Mouse (Mus musculus) forebrain, embryonic 13.5 days (tissue): ENCODE results near the gene Utf1. TPM values are rescaled to one million over a fixed set of nuclear protein-coding genes. Genes with fewer than 3 reads are reported as not detected.

ENCODE experiments used
- ATAC-seq: fragments of 200-750 bp; cut with Nextera tagmentation; 2 replicates; pipeline ENCODE4 v1.8.0; 2017
- H3K27ac ChIP-seq: fragments of 300-500 bp; sonication (generic); 2 replicates; pipeline ENCODE4 v1.5.1; 2015; ENCODE audit warnings: inconsistent platforms, mild to moderate bottlenecking, moderate library complexity
- H3K27me3 ChIP-seq: fragments of 300-500 bp; sonication (generic); 2 replicates; pipeline ENCODE4 v1.6.1; 2015; ENCODE audit warnings: mild to moderate bottlenecking, inconsistent platforms
- H3K36me3 ChIP-seq: fragments of 300-500 bp; sonication (generic); 2 replicates; pipeline ENCODE4 v1.6.1; 2015; ENCODE audit warnings: mild to moderate bottlenecking, inconsistent platforms; ENCODE audit not compliant: poor library complexity, severe bottlenecking
- H3K4me1 ChIP-seq: fragments of 300-500 bp; sonication (generic); 2 replicates; pipeline ENCODE4 v1.6.1; 2015; ENCODE audit warnings: inconsistent platforms
- H3K4me2 ChIP-seq: fragments of 300-500 bp; sonication (generic); 2 replicates; pipeline ENCODE4 v1.6.1; 2015; ENCODE audit warnings: inconsistent platforms, mild to moderate bottlenecking, moderate library complexity
- H3K4me3 ChIP-seq: fragments of 300-500 bp; sonication (generic); 2 replicates; pipeline ENCODE4 v1.5.1; 2015; ENCODE audit warnings: mild to moderate bottlenecking, inconsistent platforms
- H3K9ac ChIP-seq: fragments of 300-500 bp; sonication (generic); 2 replicates; pipeline ENCODE4 v1.6.1; 2015; ENCODE audit warnings: mild to moderate bottlenecking, inconsistent platforms
- H3K9me3 ChIP-seq: fragments of 300-500 bp; sonication (generic); replicated peaks from 2 replicates; pipeline ENCODE4 v1.6.1; 2016; ENCODE audit warnings: inconsistent platforms
- WGBS: fragments of 180-500 bp; shearing (Covaris S2); methylation state at CpG from one replicate; pipeline ENCODE4 v1.1.7; 2015; 5-methylcytosine and 5-hydroxymethylcytosine counted together
- polyA plus RNA-seq: library from polyadenylated mRNA; unstranded; fragments of >200 nt; fragmentation: Nextera tagmentation; extraction: Ambion mirVana; gene quantifications from 2 replicates; pipeline ENCODE4 v1.2.1, GENCODE M21; 2015

Utf1 gene
- polyA plus RNA-seq, 1 experiment from 2014 or later, result not detected

DNA sequence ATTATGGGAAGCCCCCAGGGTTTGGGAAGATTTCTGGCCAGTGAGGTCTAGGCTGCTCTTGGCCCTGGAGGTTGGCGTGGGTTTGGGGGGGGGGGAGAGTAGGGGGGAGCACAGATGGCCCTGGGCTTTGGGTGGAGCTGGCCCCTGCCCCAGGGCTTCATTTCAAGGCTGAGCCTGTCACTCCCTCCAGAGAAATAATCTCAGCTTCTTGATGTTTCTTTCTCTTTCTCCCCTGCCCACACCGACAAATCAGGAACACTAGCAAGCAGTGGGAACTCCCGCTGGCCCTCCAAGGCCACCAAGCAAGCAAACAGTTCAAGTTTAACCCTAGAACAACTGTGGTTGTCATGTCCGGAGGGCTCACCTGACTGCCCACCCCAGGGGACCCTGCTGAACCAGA lies 20.2 kb downstream of the Utf1 start:
- ATAC-seq, result no peak
- no peak overlapping the region for H3K4me2 ChIP-seq
- no peaks in the 10 kb centered on the region for H3K36me3 ChIP-seq
- H3K4me1 ChIP-seq, result no peaks in the 10 kb centered on the region
- H3K27ac ChIP-seq, result no peak overlapping the region
- H3K9me3 ChIP-seq, result no peaks in the 10 kb centered on the region
- no peak overlapping the region for H3K9ac ChIP-seq
- no peak overlapping the region for H3K4me3 ChIP-seq
- peaks cover 14% of the 10 kb centered on the region; the same call in 1 of the 2 replicates for H3K27me3 ChIP-seq
- 63% methylated on average over 4 of the region's 4 CpGs for WGBS

DNA sequence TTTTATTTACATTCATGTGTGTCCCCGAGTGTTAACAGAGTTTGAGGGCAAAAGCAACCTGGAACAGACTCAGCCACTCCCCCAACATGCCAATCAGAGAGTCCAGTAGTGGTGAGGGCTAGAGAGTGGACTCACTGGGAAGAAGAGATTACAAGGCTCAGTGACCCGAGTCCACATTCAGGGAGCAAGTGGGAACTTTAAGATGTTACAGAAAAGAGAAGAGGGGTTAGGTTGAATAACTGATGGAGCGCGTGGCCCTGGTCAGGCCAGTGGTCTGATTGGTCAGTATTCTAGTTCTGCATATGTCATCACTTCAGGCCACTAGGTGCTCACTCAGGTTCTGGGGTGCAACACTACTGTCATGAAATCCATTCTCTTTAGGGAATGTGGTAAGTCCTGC lies 23.6 kb downstream of the Utf1 start:
- 10% methylated on average over 4 of the region's 4 CpGs for WGBS
- Histone ChIP-seq H3K36me3 (no peaks in the 10 kb centered on the region), H3K27me3 (0 out of 2 replicates have a peak, but pooled peaks cover 5% of the 10 kb centered on the region), H3K4me1 (no peaks in the 10 kb centered on the region), H3K4me3 (no peak overlapping the region), H3K9ac (no peak overlapping the region), H3K9me3 (no peaks in the 10 kb centered on the region), H3K4me2 (no peak overlapping the region), H3K27ac (no peak overlapping the region)
- no peak for ATAC-seq

DNA sequence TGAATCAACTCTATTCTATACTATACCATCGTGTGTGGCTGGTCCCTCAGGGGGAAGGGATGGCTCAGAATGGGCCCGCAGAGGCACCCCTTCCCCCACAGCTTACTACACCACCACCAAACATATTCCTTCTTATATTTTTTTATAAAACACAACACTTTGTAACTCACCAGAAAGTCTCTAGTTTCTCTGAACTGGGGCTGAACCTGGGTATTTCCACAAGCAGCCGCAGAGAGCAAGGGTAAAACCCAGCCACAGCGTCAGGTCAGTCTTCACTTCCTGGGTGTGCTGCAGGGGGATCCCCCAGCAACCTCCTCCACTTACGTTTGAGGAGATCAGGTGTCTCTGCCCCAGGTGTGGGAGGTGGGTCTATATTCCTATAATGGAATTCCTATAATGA lies 24.8 kb downstream of the Utf1 start:
- H3K4me3 ChIP-seq, result no peak overlapping the region
- no peaks in the 10 kb centered on the region for H3K9me3 ChIP-seq
- no peak for ATAC-seq
- H3K4me1 ChIP-seq, result no peaks in the 10 kb centered on the region
- no peak overlapping the region for H3K4me2 ChIP-seq
- no peak overlapping the region for H3K9ac ChIP-seq
- H3K27me3 ChIP-seq, result 0 out of 2 replicates have a peak, but pooled peaks cover 5% of the 10 kb centered on the region
- H3K27ac ChIP-seq, result no peak overlapping the region
- H3K36me3 ChIP-seq, result no peaks in the 10 kb centered on the region
- WGBS, result 41% methylated on average over 5 of the region's 5 CpGs

DNA sequence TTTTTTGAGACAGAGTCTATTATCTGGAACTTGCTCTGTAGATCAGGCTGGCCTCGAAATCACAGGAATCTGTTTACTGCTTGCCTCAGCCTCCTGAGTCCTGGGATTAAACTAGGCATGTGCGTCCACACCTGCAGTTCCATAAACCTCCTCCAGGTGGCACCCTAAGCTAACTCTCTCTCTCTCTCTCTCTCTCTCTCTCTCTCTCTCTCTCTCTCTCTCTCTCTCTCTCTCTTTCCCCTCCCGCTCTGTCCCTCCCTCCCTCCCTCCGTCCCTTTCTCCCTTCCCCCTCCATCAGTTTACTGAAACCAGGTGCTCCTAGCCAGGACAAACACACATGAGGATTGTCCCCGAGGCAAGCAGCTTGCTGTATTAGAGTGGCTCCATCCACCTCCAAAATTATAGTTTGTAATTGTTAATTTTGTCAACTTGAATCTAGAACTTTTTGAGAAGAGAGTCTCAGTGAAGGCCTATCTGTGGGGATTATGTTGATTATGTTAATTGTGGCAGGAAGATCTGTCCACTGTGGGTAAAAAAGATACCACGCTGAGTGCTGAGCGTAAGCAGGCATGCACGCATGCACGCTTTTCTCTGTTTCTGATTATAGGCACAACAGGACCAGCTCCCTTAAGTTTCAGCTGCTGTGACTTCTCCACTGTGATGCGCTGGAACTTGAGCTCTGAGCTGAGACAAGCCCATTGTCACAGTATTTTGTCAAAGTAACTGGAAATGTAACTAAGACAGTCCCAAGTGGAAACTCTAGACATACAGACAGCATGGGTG lies 25.9 kb downstream of the Utf1 start:
- no peak overlapping the region for H3K4me3 ChIP-seq
- H3K27me3 ChIP-seq, result 0 out of 2 replicates have a peak, but pooled peaks cover 5% of the 10 kb centered on the region
- no peaks in the 10 kb centered on the region for H3K4me1 ChIP-seq
- ATAC-seq, result peak; percentile 43
- no peak overlapping the region for H3K27ac ChIP-seq
- H3K9me3 ChIP-seq, result no peaks in the 10 kb centered on the region
- H3K4me2 ChIP-seq, result no peak overlapping the region
- 32% methylated on average over 10 of the region's 10 CpGs for WGBS
- H3K9ac ChIP-seq, result no peak overlapping the region
- no peaks in the 10 kb centered on the region for H3K36me3 ChIP-seq

DNA sequence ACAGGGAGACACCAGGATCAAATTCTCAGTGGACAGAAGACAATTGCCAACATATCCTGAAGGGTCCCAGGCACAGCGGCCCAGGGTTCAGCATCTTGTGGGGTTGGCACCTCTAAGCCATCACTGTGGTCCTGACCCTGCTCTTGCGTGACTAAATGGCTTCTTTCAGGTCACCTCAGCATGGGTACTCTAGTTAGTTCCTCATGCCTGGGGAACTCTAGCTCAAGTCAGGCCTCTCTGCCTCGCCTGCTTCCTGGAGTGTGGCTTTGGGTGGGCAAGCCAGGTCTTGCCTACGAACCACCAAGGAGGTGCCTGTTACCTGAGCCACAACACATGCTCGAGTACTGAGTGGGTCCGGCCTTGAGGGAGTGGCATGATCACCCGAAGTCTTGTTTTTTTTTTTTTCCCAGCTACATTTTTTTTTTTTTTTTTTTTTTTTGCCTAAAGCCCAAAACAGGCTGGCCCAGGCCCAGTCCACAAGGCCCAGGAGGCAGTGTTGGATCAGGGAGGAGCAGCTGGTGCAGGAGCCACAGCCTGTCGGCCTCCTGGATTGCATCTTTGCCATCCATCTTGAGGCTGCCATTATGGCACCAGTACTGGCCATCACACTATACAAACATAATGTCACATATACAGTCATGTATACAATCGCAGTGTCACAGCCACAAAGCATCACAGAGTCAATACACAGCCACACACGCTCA lies 26.8 kb downstream of the Utf1 start:
- 0 out of 2 replicates have a peak, but pooled peaks cover 5% of the 10 kb centered on the region for H3K27me3 ChIP-seq
- no peaks in the 10 kb centered on the region for H3K4me1 ChIP-seq
- H3K36me3 ChIP-seq, result no peaks in the 10 kb centered on the region
- WGBS, result 83% methylated on average over 10 of the region's 10 CpGs
- no peak for ATAC-seq
- no peak overlapping the region for H3K9ac ChIP-seq
- no peaks in the 10 kb centered on the region for H3K9me3 ChIP-seq
- H3K27ac ChIP-seq, result no peak overlapping the region
- H3K4me3 ChIP-seq, result no peak overlapping the region
- H3K4me2 ChIP-seq, result no peak overlapping the region

DNA sequence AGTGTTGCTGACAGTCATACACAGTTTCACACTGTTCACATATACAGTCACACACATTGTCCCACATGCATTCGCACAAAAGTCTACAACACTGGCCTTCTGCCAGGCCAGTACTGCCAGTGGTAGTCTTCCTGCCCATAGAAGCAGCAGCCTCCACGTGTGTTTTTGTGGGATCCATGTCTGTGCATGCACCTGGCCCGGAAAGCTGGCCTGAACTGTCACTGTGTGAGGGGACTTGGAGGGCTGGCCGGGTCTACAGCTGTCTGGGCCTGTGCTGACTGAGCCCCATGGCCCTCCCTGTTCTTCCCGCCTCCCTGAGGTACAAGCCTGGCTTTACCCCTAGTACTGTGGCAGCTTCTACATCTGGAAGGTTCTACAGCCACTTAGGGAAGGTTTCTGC lies 27.4 kb downstream of the Utf1 start:
- no peak overlapping the region for H3K9ac ChIP-seq
- no peak overlapping the region for H3K4me2 ChIP-seq
- H3K4me3 ChIP-seq, result no peak overlapping the region
- no peaks in the 10 kb centered on the region for H3K9me3 ChIP-seq
- ATAC-seq, result no peak
- no peak overlapping the region for H3K27ac ChIP-seq
- no peaks in the 10 kb centered on the region for H3K36me3 ChIP-seq
- no peaks in the 10 kb centered on the region for H3K4me1 ChIP-seq
- whole genome bisulfite sequencing, result 73% methylated on average over 5 of the region's 5 CpGs
- 0 out of 2 replicates have a peak, but pooled peaks cover 7% of the 10 kb centered on the region for H3K27me3 ChIP-seq

DNA sequence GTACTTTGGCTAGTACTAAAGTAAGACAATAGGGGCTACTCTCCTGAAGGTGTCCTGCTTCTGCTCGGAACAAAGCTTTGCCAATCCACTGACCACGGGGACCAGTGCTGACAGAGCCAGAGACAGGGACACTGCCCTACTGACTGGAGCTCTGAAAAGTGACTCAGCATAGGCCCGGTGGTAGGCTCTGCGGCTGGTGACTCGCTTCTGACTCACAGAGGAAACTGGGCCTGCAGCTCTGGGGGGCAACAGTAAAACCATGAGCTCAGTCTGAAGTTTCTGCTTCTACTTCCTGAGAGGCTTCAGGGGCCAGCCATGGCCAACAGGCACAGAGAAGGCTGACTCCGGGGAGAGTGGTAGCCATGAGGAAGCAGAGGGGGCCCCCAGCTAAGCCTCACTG lies 27.8 kb downstream of the Utf1 start:
- Histone ChIP-seq H3K4me3 (no peak overlapping the region), H3K9me3 (no peaks in the 10 kb centered on the region), H3K27me3 (0 out of 2 replicates have a peak, but pooled peaks cover 7% of the 10 kb centered on the region), H3K27ac (no peak overlapping the region), H3K4me1 (no peaks in the 10 kb centered on the region), H3K9ac (no peak overlapping the region), H3K36me3 (no peaks in the 10 kb centered on the region), H3K4me2 (no peak overlapping the region)
- no peak for ATAC-seq
- WGBS, result 76% methylated on average over 6 of the region's 6 CpGs

DNA sequence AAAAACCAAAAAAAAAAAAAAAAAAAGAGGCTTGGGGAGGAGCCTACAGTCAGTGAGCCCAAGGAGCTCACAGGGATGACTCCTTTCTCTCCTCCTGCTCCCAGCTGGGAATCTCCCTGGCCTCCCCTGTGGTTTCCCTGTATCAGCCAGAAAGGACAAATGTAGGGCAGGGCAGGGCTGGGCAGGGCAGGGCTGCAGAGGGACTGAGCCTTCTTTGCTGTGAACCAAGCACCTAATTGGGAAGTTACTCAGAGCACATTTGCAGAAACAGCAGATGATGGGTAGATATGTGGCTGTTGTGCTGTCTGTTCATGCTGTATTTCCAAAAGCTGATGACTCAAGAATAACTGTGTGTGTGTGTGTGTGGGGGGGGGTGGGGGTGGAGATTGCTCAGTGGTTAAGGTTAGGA lies 29.3 kb downstream of the Utf1 start:
- no peak overlapping the region for H3K4me3 ChIP-seq
- H3K36me3 ChIP-seq, result no peaks in the 10 kb centered on the region
- peaks cover 2% of the 10 kb centered on the region for H3K4me1 ChIP-seq
- no peaks in the 10 kb centered on the region for H3K9me3 ChIP-seq
- no peak overlapping the region for H3K9ac ChIP-seq
- no peak overlapping the region for H3K27ac ChIP-seq
- ATAC-seq, result no peak
- H3K4me2 ChIP-seq, result no peak overlapping the region
- 0 out of 2 replicates have a peak, but pooled peaks cover 7% of the 10 kb centered on the region for H3K27me3 ChIP-seq

DNA sequence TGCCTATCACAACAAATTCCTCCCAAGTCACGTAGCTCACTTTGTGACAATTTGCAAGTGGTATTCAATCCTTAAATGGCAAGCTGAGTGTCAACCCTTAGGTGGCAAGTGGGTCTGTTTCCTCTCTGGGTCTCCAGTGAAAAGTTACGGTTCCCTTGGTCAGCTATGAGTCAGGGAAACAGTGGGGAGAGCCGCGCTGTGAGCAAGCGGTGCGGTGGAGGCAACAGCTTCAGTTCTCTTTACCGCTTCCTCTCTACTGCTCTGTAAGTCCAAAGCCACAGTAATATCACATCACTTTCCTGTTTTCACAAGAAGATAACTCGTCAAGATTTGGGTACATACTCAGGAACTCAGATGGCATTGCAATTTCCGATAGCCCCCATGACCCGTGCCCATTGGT lies 30.7 kb downstream of the Utf1 start:
- H3K4me2 ChIP-seq, result no peak overlapping the region
- H3K9me3 ChIP-seq, result no peaks in the 10 kb centered on the region
- no peak overlapping the region for H3K9ac ChIP-seq
- H3K27ac ChIP-seq, result no peak overlapping the region
- H3K4me1 ChIP-seq, result peaks cover 12% of the 10 kb centered on the region
- WGBS, result 89% methylated on average over 10 of the region's 10 CpGs
- ATAC-seq, result no peak
- H3K27me3 ChIP-seq, result 0 out of 2 replicates have a peak, but pooled peaks cover 2% of the 10 kb centered on the region
- no peak overlapping the region for H3K4me3 ChIP-seq
- no peaks in the 10 kb centered on the region for H3K36me3 ChIP-seq

DNA sequence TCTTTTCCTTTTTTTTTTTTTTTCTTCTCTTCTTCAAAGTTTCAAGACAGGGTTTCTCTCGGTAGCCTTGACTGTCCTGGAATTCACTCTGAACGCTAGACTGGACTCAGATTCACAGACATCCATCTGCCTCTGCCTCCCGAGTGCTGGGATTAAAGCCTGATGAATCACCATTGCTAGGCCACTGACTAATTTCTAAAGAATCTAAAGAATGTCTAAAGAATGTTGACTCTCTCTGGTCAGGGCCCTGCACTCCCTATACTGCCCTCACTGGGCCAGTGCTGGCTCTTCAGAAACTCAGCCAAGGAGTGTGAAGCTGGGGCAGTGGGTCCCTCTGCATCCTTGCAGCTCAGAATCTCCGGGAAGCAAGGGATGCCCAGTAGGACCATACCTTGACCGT lies 31.9 kb downstream of the Utf1 start:
- H3K27me3 ChIP-seq, result 0 out of 2 replicates have a peak, but pooled peaks cover 2% of the 10 kb centered on the region
- no peak for ATAC-seq
- no peaks in the 10 kb centered on the region for H3K9me3 ChIP-seq
- H3K36me3 ChIP-seq, result no peaks in the 10 kb centered on the region
- H3K4me2 ChIP-seq, result no peak overlapping the region
- H3K4me1 ChIP-seq, result peaks cover 13% of the 10 kb centered on the region
- no peak overlapping the region for H3K9ac ChIP-seq
- H3K27ac ChIP-seq, result no peak overlapping the region
- no peak overlapping the region for H3K4me3 ChIP-seq
- 64% methylated on average over 5 of the region's 5 CpGs for WGBS

DNA sequence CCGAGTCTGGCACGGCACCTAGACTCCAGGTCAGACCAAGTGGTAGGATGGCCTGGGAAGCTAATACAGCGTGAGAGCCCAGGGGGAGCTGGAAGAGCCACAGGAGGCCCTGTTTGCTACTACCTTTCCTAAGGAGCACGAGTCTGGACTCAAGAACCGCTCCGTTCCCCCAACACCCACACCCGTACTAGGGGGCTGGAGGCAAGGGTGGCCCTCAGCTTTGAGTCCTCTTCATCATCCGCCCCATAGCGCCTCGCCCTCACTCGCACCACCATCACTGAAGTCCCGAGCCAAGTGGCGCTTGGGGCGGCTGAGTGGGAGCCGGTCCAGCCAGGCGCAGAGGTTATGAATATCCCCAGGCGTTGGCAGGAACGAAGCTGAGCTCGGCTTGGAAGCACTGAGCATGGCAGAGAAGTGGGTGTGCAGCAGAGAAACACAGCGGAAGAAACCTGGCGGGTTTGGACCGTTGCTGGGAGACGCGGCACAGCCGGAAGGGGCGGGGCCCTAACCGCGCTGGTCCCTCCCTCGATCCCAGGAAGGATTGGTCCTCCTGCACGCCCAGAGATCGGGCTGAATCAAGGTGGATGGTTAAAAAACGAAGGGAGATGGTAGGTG lies 34.8 kb downstream of the Utf1 start, which contains the start of gene 6430531B16Rik:
Gene 6430531B16Rik, minus strand, starts transcription at position 478 of the 615 bp plus-strand sequence.
- WGBS, result 4% methylated on average over 32 of the region's 32 CpGs
- Histone ChIP-seq H3K4me2 (peak within 1 kb of the TSS; percentile 89), H3K36me3 (no peaks in the 10 kb centered on the region), H3K9ac (peak within 1 kb of the TSS; percentile 72), H3K27ac (no peak within 1 kb of the TSS), H3K9me3 (no peaks in the 10 kb centered on the region), H3K4me3 (peak within 1 kb of the TSS; percentile 53), H3K4me1 (peaks cover 13% of the 10 kb centered on the region), H3K27me3 (0 out of 2 replicates have a peak, but pooled peaks cover 2% of the 10 kb centered on the region)
- peak; percentile 98 for ATAC-seq
